Mouse (Mus musculus) gastrocnemius, adult 18-20 months (tissue): ENCODE results near the gene Gm9774. TPM values are rescaled to one million over a fixed set of nuclear protein-coding genes. Genes with fewer than 3 reads are reported as not detected.

Experiments used
- DNase-seq: peaks from one replicate; pipeline ENCODE4 v3.0.0; 2021; ENCODE audit warnings: low spot score
- long read RNA-seq, 2 experiments: library from polyadenylated mRNA; stranded (forward); transcript quantifications; one replicate each; pipeline ENCODE4 v2.0.0; 2021
- total RNA-seq, 2 experiments: library from RNA; stranded (reverse); gene quantifications; 2 replicates each; pipeline ENCODE4 v1.2.3; 2021

Gene Gm9774
- 1 to 10 TPM; 4.9 to 5.4 TPM for total RNA-seq
- long read RNA-seq, experiment 1, partial matches to known transcripts = 0 of 1 reads
- long read RNA-seq, experiment 1, other reads (novel, unspliced or antisense) = 0 of 1 reads
- long read RNA-seq, experiment 2, partial matches to known transcripts = 0 of 3 reads
- long read RNA-seq, experiment 2, other reads (novel, unspliced or antisense) = 0 of 3 reads

- no peak for DNase-seq
These were observed at the start of gene Gm9774 for GRCm38 (mm10) chr3:92429323-92429722. Gene Gm9774 (minus strand): TSS chr3:92429423.

DNA sequence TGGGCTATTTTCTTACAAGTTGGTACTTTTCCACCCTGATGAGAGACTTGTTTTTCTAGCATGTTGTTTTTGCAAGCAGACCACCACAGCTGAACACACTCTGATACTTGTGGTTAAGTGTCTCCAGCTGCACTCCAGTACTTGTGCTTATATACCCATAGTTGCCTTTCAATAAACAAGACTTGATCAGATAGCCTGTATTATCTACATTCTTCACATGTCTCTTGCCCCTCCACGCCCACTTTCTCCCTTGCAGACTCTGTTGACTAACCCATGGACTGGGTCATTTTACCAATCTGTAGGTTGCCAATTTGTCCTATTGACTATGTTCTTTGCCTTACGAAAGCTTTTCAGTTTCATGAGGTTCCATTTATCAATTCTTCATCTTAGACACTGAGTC lies 40.9 kb upstream of the Gm9774 start:
- DNase-seq = no peak

DNA sequence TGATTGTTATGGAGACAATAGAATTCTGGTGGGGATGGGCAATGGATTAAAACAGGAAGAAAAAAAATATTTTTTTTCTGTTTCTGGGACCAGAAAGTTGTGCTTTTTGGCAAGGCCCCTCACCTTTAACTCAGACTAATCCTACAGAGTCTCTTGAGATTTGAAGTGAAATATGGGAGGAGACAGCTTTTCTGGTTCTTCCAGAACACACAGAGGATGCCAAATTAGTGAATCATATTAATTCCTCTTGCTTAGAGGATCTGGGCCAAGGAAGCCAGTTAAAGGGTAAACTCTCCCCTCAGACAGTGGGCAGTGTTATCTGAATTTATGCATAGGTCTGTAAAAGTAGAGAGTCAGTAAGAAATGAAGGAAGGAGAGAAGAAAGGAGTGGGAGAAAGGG lies 38.2 kb upstream of the Gm9774 start:
- no peak for DNase-seq

DNA sequence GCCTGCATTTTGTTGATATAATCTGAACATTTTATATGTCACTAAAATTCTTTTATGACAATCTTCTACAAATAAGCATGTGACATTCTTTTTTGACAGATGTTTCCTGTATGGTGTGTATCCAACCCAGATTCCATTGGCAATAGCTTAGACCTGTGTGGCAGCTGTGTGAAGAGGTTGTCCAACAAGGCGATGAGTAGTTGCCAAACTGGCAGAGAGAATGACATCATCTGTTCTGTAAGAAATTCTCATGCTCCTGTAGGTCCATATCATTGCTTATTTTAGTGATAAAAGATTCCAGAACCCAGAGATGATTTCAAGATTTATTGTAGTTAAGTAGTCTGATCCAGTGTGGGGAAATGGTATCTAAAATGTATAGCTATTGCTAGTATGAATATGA lies 37.4 kb upstream of the Gm9774 start:
- no peak for DNase-seq

DNA sequence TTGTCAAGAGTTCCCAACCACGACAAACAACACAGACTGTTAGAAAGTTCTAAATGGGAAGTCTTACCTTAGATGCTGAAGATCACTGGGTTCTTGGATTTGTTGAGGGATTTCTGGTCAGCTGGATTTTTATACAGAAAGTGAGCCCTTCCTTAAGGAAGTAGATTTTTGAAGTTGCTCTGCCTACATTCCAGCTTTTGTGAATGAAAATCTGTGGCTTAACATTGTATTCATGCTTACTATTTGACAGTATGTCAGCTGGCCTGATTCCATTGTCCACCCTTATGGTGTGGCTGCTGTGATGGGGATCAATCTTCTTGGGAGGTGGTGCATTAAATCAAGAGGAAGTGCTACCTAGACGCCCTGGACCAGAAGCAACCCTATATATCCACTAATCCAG lies 29.4 kb upstream of the Gm9774 start, which contains the start of gene Sprr3:
Gene Sprr3 (minus strand): TSS at position 101 of the 400 bp plus-strand sequence.
- DNase-seq = no peak

GRCm38 (mm10) chr3:92455151-92455550 lies 25.9 kb upstream of the Gm9774 start:
- DNase-seq = no peak

DNA sequence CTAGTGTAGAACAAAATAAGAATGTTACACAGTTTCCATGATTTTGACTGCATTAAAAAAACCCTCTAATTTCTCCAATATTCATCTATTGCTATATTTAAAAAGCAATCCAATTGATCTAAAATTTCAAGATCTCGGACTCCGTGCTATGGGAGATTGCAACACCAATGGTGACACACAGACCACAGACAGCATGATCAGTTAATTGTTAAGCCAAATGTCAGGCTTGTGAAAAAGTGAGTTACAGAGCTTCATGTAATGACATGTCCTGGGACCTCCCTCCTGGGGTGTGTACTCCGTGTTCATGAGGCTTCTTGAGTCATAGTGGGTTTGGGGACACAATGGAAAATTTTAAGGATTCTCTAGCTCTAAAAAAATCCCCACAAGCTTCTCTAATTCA lies 11.0 kb upstream of the Gm9774 start:
- no peak for DNase-seq

GRCm38 (mm10) chr3:92438689-92439088 lies 9.5 kb upstream of the Gm9774 start, which contains the start of gene Sprr1b:
Gene Sprr1b (minus strand): TSS chr3:92438789.
- DNase-seq = no peak

DNA sequence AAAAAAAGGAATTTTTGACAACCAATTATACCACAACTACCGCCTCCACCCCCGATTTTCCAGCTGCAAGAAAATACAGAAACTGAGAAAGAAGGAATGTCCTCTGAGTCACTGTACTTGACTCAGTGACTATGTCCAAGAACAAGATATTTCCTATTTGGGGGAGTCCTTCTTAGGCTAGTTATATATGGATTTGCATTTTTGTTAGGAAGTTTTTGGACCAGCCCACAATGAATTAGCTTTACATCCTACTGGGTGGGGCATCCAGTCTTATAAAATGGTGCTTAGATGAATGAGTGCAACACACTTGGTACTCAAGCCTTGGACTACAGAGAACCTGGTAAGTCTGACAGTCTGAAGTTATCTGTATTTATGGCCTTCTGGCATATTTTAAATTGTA lies 3.1 kb upstream of the Gm9774 start, which contains the start of gene Sprr2k:
Gene Sprr2k (plus strand): TSS at position 301 of the 400 bp plus-strand sequence.
- DNase-seq = no peak

DNA sequence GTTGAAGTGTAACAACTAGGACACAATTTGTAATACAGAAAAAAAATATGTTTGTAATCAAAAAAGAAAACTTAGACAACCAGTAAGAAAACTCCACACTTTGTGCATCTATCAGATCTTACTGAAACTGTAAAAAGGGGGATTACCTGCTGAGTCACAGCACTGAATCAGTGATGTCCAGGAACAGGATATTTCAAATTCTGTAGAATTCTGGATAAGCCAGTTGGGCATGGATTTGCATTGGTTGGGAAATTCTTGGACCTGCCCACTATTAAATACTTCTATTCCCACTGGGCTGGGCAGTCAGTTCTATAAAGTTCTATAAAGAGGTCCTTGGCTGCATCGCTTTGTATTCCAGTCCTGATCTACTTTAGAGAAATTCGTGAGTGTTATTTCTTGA lies 11.4 kb downstream of the Gm9774 start, which contains the start of gene Sprr2j-ps:
Gene Sprr2j-ps (plus strand): TSS at position 301 of the 400 bp plus-strand sequence.
- DNase-seq = no peak

- no peak for DNase-seq
These were observed 21.5 kb downstream of the Gm9774 start, which contains the start of gene Sprr2i for GRCm38 (mm10) chr3:92407691-92408090. Gene Sprr2i (plus strand): TSS chr3:92407991.

- no peak for DNase-seq
These were observed 34.9 kb downstream of the Gm9774 start for GRCm38 (mm10) chr3:92394301-92394700.

DNA sequence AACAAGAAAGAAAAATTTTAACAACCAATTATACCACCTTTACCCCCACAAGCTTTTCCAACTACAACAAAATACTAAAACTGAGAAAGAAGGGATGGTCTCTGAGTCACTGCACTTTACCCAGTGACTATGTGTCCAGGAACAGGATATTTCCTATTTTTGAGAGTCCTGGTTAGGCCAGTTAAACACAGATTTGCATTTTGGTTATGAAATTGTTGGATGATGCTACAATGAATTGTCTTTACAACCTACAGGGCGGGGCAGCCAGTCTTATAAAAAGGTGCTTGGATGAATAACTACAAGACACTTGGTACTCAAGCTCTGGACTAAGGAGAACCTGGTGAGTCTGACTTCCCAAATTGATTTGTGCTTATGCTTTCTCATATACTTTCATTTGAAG lies 43.8 kb downstream of the Gm9774 start, which contains the start of gene Sprr2h:
Gene Sprr2h (plus strand): TSS at position 301 of the 400 bp plus-strand sequence.
- DNase-seq = no peak

Other genes with a start within 250 kb of the Gm9774 start
- gene Sprr2a1, start 213.6 kb downstream of the Gm9774 start, total RNA-seq = not detected
- gene Sprr2a2, start 213.5 kb downstream of the Gm9774 start, total RNA-seq = not detected
- not detected for gene Sprr2a3, start 144.0 kb downstream of the Gm9774 start, total RNA-seq
- gene Sprr2b, start 112.8 kb downstream of the Gm9774 start, total RNA-seq = not detected
- not detected for gene Sprr2d, start 90.3 kb downstream of the Gm9774 start, total RNA-seq
- gene Sprr2e, start 77.3 kb downstream of the Gm9774 start, total RNA-seq = not detected
- gene Sprr2f, start 64.2 kb downstream of the Gm9774 start, total RNA-seq = not detected
- not detected for gene Sprr2h, start 43.7 kb downstream of the Gm9774 start, total RNA-seq
- gene Sprr2i, start 21.4 kb downstream of the Gm9774 start, total RNA-seq = not detected
- not detected for gene Sprr2j-ps, start 11.3 kb downstream of the Gm9774 start, total RNA-seq
- not detected for gene Sprr2k, start 3.2 kb upstream of the Gm9774 start, total RNA-seq
- gene Sprr1b, start 9.4 kb upstream of the Gm9774 start, total RNA-seq = not detected
- not detected for gene Sprr3, start 29.3 kb upstream of the Gm9774 start, total RNA-seq
- gene Sprr1a, start 56.5 kb upstream of the Gm9774 start, total RNA-seq = not detected
- gene Sprr4, start 71.1 kb upstream of the Gm9774 start, total RNA-seq = not detected
- gene 2310046K23Rik, start 105.1 kb upstream of the Gm9774 start, total RNA-seq = not detected
- gene Ivl, start 144.3 kb upstream of the Gm9774 start, total RNA-seq = not detected
- gene Smcp, start 159.6 kb upstream of the Gm9774 start, total RNA-seq = not detected
- not detected for gene 2210017I01Rik, start 178.1 kb upstream of the Gm9774 start, total RNA-seq
- not detected for gene Lce6a, start 192.2 kb upstream of the Gm9774 start, total RNA-seq
- gene Lce1a1, start 218.9 kb upstream of the Gm9774 start, total RNA-seq = not detected
- gene Lce1b, start 227.5 kb upstream of the Gm9774 start, total RNA-seq = not detected
- gene Lce1a2, start 240.9 kb upstream of the Gm9774 start, total RNA-seq = not detected
- not detected for gene Lce1c, start 249.8 kb upstream of the Gm9774 start, total RNA-seq